Mouse (Mus musculus): Measurements from ENCODE around the gene Med15.

The Med15 gene

DNA sequence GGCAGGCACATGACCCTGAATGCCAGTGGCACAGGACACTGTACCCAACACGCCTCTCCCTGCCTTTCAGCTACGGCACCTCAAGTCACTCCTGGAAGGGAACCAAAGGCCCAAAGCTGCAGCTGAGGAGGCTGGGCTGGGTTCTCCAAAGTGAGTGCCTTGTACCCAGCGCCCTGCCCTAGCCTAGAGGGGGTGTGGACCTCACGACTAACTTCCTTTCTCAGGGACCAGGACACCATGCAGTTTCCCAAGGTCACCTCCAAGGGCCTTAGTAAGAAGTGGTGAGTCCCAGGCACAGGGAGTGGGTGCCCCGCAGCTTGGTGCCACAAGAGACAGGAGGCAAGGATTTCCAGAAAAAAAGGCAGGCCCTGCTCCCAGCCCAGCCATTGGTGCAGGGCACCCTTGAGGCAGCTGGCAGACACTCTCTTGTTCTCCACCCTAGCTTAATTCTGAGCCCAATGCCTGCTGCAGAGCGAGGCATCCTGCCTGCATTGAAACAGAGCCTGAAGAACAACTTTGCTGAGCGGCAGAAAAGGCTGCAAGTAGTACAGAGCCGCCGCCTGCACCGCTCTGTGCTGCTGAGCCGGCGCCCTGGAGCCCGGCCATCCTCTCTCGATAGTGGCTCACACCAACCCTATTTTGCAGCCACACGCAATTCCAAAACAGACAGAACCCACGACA lies 82.6 kb downstream of the Med15 start:
- DNase-seq (ENCODE audit: low spot score): no peak

DNA sequence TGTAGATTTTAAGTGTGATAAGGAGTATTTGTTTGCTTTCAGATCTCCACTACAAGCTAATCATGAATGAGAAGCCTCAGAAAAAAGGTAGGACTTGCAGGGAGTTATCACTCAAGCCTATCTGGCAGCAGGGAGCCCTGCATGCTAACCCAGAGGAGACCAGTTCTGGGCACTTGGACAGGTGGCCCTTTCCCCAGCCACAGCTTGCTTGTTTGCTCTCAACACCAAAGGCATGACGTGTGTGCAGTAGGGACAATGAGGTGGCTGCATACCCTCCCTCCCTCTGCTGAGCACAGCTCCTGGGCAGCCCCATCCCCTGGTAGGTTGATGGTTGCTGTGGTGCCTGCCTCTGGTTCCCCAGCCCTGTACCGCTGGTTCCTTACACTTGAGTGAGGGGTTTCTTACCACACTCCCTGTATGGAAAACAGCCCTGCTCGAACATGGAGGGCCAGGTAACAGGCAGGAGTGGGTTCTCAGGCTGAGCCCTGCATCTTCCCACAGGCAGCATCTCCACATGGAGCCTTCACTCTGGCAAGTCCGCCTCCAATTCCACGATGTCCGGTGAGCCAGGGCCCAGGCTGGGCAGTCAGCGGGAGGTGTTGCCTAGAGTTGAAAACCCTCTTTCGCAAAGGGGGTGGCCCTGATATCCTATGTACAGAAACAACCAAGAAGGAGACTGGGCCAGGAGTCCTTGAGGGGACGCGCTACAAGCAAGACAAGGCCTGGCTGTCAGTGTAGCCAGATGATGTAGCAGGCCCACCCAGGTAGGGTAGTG lies 84.9 kb downstream of the Med15 start:
- DNase-seq (ENCODE audit: low spot score): no peak

- DNase-seq (ENCODE audit: low spot score): no peak
Observed at GRCm38 (mm10) chr16:17647156-17647555, 85.5 kb downstream of the Med15 start.

DNA sequence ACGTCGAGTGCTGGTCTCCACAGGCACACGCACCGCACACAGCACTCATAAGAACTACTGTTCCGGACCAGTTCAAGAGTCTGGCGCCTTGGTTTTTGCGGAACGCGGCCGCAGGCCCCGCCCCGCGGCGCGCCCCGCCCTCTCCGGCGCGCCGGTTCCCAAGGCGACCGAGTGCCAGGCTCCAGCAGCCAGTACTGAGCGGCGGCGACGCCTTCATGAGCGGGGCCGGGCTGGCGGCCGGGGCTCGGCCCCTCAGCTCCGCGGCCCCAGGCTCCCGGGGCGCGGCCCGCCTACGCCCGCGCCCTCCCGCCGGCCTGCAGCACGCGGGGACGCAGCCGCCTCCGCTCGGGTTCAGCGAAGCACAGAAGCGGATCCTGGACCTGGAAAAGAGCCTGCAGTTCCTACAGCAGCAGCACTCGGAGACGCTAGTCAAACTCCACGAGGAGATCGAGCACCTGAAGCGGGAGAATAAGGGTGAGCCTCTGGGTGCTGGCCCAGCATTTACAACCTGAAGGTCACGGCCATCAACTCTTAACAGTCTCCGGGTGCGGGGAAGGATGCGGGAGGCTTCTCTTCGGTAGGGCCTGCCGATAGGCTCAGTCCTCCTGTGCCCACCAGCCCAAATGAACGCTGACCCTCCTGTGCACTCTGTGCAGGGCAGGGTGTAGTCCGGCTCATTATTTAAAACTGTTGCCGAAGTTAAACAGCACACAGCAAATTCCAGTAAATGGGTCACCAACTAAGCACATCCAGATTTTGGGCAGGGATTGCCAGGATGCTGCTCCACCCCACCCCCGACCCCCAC lies 86.2 kb downstream of the Med15 start, which contains the start of gene Ccdc74a:
Ccdc74a (plus strand) TSS at position 161 of the 805 bp plus-strand sequence.
- DNase-seq (ENCODE audit: low spot score): peak; percentile 77

DNA sequence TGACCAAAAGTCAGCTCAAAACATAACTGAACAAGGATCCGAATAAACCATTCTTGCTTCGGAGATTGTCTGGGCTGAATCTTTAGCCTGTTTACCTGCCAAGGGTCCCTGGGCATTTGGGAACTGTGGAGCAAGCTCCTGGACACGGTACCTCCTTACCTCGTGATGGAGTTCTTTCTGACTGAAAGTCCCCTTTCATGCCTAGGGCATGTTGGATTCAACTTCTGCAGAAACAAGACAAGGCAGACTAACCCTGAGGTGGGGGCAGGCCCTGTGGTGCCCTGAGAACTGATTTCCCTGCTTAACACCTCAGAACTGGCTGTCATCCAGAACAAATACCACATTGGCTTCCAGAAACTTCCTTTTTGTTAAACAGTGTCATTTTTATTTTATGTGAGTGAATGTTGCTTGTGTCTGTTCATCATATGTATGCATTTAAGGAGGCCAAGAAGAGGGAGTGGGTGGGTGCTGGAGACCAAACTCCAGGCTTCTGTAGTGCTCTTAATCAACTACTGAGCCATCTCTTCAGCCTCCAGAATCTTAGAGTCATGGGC lies 89.2 kb downstream of the Med15 start:
- no peak for DNase-seq (ENCODE audit: low spot score)

DNA sequence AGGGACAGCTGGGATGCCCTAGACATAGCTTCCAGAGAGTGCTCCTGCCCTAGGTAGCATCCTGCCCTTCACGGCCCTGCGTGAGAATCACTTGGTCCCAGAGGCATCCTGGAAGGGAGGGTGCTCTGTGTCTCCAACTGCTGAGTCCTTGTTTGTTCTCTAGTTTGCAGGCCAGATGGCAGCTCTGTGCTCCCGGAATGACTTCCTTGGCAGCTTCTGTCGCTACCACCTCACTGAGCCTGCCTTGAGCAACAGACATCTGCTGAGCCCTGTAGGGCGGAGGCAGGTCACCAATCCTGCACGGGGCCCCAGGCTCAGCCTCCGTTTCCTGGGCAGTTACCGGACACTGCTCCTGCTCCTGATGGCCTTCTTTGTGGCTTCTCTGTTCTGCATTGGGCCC lies 90.4 kb downstream of the Med15 start:
- no peak for DNase-seq (ENCODE audit: low spot score)

DNA sequence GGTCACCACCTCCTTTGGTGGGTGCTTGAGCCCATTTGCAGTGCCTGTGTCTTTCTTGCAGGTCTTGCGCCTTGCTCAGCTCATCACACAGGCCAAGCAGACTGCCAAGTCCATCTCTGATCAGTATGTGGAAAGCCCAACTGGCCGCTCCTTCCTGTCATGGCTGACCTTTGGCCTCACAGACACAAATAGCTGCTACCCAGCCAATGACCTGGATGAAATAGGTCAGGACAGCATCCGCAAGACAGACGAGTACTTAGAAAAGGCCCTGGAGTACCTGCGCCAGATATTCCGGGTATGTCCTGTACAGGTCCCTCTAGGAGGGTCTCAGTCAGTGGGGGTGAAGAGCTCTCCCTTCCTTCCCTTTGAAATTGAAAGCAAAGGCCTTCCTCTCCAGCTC lies 91.4 kb downstream of the Med15 start:
- no peak for DNase-seq (ENCODE audit: low spot score)

DNA sequence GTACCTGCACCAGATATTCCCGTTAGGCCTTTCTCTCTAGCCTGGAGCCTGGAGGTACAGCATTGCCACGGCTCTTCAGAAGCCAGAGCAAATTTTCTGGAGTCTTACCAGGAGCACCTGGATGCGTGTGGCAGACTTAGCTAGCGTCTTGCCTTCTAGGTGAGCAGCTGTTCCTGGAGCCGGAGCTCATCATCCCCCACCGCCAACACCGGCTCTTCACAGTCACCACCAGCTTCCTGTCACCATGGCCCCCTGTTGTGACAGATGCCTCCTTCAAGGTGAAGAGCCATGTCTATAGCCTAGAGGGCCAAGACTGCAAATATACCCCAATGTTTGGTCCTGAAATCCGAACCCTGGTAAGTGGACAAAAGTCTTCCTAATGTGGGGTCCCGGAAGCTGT lies 92.0 kb downstream of the Med15 start:
- no peak for DNase-seq (ENCODE audit: low spot score)

GRCm38 (mm10) chr16:17639951-17640350 lies 92.7 kb downstream of the Med15 start:
- no peak for DNase-seq (ENCODE audit: low spot score)

DNA sequence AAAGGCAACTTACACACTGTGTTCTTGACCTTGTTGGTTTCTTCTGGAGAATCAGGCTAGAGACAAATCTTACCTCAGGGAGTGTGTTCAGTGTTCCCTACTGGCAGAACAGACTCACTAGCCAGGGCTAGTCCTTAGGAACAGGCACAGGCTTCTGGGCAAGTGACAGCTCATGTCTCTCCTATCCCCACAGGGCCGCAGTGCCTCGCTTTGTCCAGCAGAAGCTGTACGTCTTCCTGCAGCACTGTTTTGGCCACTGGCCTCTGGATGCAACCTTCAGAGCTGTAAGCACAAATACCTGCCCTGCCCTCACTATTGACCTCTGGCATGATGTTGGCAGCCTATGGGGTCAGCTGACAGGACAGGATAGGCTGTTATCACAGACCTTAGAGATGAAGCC lies 93.6 kb downstream of the Med15 start:
- no peak for DNase-seq (ENCODE audit: low spot score)

GRCm38 (mm10) chr16:17638036-17638628 lies 94.6 kb downstream of the Med15 start:
- DNase-seq (ENCODE audit: low spot score): peak; percentile 81

- no peak for DNase-seq (ENCODE audit: low spot score)
Observed at GRCm38 (mm10) chr16:17637610-17638009, 95.1 kb downstream of the Med15 start.

DNA sequence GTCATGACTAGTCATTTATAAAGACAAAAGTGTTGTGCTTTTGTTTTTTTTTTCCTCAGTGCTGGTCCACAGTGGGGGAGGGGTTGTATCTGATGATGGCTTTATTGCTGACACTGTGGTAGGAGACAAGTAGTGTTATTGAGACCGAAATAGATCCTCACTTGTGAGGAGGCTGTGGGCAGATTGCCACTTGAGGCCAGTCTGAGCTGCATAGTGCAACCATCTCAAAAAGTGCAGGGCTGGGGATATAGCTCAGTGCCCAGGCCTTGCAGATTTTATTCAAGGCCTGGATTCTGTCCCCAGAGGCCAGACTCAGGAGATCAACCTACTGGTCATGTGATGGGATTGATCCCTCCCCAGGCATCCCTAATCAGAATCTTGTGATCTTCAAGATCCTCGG lies 95.8 kb downstream of the Med15 start:
- no peak for DNase-seq (ENCODE audit: low spot score)

- no peak for DNase-seq (ENCODE audit: low spot score)
Observed at GRCm38 (mm10) chr16:17633481-17634181, 99.1 kb downstream of the Med15 start.

GRCm38 (mm10) chr16:17632580-17632979 lies 100.1 kb downstream of the Med15 start:
- DNase-seq (ENCODE audit: low spot score): no peak

DNA sequence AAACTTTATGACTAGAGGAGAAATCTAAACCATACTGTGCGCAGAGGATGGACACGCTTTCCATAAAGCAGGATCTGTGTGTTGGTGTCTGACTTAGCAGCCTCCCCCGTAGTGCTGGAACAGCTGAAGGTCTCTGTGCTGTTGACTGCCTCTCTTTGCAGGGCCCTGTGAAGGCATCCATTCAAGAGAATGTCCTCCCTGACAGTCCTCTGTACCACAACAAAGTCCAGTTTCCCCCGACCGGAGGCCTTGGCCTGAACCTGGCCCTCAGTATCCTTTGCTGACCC lies 106.5 kb downstream of the Med15 start:
- DNase-seq (ENCODE audit: low spot score): no peak

DNA sequence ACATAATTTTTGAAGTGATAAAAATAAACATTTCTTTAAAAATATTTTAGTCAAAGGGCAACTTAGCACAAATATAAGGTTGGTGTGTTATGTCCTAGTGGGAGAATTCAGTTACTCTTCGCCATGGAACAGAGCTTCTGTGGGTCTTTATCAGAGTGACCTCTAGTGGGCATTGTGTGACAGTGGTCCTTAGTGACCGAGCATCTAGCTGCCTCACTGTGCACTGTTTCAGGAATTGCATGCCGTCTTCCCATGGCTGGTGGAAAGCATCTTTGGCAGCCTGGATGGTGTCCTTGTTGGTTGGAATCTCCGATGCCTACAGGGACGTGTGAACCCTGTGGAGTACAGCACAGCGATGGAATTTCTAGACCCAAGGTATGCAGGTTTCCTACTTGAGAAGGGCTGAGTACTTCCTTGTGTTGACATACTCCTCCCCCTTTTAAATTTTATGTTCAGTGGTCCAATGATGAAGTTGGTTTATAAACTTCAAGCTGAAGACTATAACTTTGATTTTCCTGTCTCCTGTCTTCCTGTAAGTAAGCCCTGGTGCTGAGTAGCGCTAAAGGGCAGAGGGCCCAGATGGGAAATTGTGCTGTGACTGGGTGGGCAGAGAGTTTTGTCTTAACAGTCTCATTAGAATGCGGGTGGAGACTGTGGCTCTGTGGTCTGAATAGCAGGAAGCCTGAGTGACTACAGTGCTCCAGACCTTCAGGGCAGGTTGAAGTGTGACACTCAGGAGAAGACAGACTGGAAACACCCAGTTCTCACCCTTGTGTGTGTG lies 107.0 kb downstream of the Med15 start:
- no peak for DNase-seq (ENCODE audit: low spot score)

DNA sequence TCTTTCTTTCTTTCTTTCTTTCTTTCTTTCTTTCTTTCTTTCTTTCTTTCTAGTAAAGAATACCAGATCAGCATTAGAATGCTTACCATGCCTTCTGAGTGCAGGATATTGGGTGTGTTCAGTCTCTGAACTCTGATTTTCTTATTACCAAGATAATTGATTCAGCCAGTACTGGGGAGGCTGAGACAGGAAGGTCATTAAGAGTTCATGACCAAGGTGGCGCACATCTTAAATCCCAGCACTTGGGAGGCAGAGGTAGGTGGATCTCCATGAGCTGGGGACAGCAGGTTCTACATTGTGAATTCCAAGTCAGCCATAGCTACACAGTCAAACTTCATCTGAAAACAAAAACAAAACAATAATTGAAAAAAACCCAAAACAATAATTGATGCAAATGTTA lies 110.8 kb downstream of the Med15 start:
- no peak for DNase-seq (ENCODE audit: low spot score)

DNA sequence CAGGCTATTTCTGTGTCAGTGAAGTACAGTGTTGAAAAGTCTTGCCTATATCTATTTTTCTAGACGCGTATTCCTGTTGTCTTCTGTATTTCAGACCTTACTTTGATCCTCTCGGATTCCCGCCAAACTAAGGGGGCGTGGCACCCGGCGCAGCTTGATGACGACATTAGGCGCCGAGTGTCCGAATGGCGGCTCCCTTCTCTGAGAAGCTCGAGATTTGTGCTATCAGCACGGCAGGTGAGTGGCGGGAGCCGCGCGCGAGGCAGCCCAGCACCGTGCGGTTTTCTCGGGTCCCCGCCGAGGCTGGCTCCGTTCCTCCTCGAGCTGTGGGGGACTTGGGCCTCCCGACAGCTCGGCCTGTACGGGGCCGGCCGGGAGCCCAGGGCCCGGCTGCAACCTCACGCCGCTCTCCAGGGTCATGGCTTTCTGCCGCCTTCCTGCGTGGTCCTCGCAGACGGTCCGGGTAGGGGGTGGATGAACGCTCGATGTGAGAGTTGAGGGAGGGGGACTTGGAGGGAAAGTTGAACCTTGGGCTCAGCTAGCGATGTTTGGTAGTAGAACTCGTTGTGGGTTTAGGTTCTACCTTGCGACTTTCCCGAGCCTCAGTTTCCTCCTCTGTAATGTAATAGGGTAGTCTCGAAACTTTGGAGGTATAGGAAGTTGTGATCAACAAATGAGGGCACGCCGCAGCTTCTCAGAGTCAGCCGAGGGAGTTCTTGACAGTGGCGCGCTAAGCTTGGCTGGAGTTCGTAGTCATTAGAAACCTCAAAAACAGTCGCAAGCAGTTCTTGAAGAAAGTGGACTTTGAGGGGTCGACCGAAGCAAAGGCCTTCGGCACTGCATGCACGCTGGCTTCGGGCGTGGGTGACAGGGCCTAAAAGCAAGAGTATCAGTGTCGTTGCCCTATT lies 113.2 kb downstream of the Med15 start, which contains the start of gene Smpd4:
Smpd4 (plus strand) TSS at position 157 of the 908 bp plus-strand sequence.
- peak; percentile 94 for DNase-seq (ENCODE audit: low spot score)

Measured in c-Kit-positive CD71-positive TER-119-positive erythroid progenitor cells, embryonic 14.5 days (primary cell).